Mouse (Mus musculus) ES-Bruce4 (cell line): ENCODE measurements at regions not wholly inside any gene's neighbourhood (a gene's known extent, or its start where the extent isn't known, plus 50 kb on each side); places are given as distances from the start of the nearest gene placed in this dataset.

ENCODE experiments used
- CTCF ChIP-seq: IDR thresholded peaks from one replicate; pipeline ENCODE4 v1.8.1; 2011; ENCODE audit warnings: low read depth, low read length
- POLR2A ChIP-seq: IDR thresholded peaks from one replicate; pipeline ENCODE4 v1.8.1; 2011; ENCODE audit warnings: low read length; ENCODE audit not compliant: insufficient read depth

GRCm38 (mm10) chr3:22979896-22980890, 903.7 kb downstream of the Tbl1xr1 start:
- no peak for TF ChIP-seq CTCF
- no peak for TF ChIP-seq POLR2A
